Mouse (Mus musculus) cerebellum, postnatal 36 days (tissue): ENCODE measurements around the gene Tmem98.

Source experiments
- DNase-seq, 2 experiments: peaks; one replicate each; pipeline ENCODE4 v3.0.0; 2021 to 2022; ENCODE audit warnings: mixed read lengths in 2 of 2

The Tmem98 gene

GRCm38 (mm10) chr11:80809993-80810821 is at the start of gene Tmem98:
Gene Tmem98 (plus strand): TSS chr11:80810175.
- peak in 1 of 2 experiments; percentile 9 for DNase-seq

GRCm38 (mm10) chr11:80761285-80761974 is 48.5 kb upstream of the Tmem98 start:
- DNase-seq = no peak

- no peak for DNase-seq
These were observed 47.9 kb upstream of the Tmem98 start for GRCm38 (mm10) chr11:80762066-80762465.

DNA sequence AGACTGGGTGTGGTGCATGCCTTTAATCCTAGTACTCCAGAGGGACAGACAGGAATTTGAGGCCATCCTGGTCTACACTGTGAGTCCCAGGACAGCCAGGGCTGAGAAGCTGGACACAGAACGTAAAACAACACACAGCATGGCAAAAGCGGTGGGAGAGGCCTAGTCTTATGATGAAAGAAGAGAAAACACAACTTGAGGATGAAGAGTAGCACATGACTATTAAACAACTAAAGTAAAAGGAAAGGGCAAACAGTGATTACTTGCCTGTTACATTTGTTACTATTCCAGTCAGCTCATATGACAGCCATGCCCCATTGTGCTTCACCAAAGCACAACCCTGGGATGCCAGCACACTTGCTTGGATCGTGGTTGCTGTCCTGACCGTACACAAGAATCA is 43.9 kb upstream of the Tmem98 start:
- no peak for DNase-seq

DNA sequence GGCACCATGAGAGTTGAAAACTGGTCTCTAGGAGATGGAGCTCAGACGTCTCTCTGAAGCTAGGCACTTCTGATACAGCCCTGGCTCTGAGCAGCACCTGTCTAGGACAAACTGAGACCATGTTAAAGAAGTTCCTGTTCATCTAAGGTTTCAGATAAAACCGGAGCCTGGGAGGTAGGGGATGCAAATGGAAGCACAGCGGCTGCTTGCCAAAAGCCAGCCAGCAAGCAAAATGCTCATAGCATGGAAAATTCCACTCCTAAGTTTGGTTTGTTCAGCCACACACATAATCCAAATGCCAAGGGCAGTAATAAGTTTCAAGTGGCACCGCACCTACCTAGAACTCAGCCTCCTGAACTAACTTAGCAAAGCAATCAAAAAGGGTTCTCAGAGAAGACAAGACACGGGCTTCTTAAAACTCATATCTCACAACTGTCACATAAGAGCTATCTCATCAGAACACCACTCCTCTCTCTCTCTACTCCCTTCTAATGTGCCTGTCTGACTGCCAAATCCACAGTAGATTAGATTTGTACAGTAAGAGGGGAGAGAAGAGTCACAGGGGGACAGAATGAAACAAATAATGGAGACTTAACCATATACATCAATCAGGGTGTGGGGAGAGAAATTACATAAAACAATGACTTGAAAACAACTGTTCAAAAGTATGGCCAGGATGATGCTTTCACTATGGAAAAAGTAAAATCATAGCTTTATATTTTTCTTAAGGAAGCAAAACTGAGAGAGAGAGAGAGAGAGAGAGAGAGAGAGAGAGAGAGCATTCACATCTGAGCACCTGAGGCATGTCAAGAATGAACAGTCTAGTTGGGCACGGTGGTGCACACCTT is 43.3 kb upstream of the Tmem98 start:
- no peak for DNase-seq

DNA sequence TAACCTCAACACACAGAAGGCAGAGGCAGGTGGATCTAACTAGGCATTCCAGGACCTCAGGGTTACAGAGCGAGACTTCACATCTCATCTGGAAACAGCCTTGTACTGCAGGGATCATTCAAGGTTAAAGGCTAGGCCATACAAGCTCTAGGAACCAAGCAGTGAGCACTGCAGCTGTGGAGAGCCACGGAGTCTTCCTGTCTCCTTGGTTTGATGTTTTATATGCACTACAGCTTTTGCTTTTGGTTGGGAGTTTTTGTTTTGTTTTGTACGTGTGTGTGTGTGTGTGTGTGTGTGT is 42.7 kb upstream of the Tmem98 start:
- DNase-seq = no peak

- no peak for DNase-seq
These were observed 38.8 kb upstream of the Tmem98 start for GRCm38 (mm10) chr11:80771186-80771585.

- no peak for DNase-seq
These were observed 38.3 kb upstream of the Tmem98 start for GRCm38 (mm10) chr11:80771596-80772250.

GRCm38 (mm10) chr11:80772595-80773210 is 37.3 kb upstream of the Tmem98 start:
- no peak for DNase-seq

DNA sequence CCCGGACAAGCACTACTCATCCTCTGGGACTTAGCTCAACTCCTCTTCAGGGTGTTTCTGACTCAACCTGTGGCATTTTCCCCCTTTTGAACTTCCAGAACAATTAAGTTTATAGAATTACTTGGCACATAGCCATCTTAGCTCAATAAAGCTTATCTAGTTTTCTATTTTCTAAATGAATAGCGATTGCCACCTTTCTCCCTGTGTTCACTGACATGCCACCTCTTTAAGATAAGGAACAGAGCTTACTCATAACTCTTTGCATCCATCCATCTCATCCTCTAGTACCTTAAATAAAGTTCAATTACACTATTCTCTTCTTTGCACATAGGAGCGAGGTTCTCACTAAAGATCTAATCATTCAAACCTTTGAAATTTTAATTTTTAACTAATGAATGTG is 34.4 kb upstream of the Tmem98 start:
- no peak for DNase-seq

- DNase-seq = no peak
These were observed 32.3 kb upstream of the Tmem98 start for GRCm38 (mm10) chr11:80777708-80778107.

DNA sequence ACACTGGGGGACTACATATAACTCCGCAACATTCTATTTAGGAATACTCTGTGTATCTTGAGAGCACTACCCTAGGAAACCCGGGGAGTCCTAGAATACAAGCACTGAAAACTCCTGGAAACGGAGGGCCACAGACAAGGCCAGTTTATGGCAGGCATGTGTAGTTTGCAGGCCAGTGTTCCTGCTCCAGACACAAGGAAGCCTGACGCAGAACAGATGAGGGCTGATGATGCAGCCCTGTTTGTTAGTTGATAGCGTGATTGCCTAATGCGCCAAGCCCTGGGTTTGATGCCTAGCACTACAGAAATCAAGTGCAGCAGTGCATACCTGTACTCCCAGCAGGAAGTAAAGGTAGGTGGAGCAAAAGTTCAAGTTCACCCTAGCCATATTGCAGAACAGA is 31.8 kb upstream of the Tmem98 start:
- no peak for DNase-seq

GRCm38 (mm10) chr11:80778916-80779526 is 31.0 kb upstream of the Tmem98 start:
- DNase-seq = peak in 1 of 2 experiments; percentile 2

GRCm38 (mm10) chr11:80779527-80780344 is 30.2 kb upstream of the Tmem98 start, which contains the start of gene Myo1d:
Gene Myo1d (minus strand): TSS chr11:80780025.
- peak; percentile 85 to 91 for DNase-seq

DNA sequence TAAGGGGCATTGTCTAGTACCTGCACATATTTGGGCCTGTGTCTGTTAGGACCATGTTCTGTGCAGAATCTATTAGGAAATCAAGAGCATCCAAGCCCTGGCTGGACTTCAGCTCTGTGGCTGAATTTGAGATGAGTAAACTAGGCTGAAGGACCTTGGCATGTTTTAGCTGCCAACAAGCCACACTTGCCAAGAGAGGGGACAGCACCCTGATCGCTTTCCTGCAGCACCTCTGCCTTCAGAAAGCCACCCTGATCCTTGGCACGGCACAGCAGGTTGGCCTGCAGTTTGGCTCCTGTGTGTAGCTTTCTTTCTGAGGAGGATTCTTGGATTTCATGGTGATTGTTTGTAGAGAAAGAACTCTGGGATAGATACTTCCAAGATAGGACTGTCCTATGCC is 28.4 kb upstream of the Tmem98 start:
- no peak for DNase-seq

- no peak for DNase-seq
These were observed 26.5 kb upstream of the Tmem98 start for GRCm38 (mm10) chr11:80783460-80783859.

GRCm38 (mm10) chr11:80784294-80784743 is 25.7 kb upstream of the Tmem98 start:
- DNase-seq = no peak

DNA sequence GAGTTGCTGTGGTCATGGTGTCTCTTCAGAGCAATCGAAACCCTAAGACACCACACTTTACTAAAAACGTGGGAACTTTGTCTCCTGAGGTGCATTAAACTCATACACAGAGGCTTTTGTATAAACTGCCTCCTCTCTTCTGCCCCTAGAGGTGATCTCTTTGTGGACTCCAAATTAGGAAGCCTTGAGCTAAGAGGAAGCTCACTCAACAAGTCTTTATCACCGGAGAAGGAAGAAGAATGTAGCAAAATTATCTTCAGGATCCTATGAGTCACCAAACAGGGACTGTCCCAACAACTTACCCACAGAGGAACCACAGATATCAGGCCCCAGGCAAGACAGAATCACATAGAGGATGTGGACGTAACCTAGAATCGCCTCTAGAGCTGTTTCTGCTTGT is 24.3 kb upstream of the Tmem98 start:
- no peak for DNase-seq

DNA sequence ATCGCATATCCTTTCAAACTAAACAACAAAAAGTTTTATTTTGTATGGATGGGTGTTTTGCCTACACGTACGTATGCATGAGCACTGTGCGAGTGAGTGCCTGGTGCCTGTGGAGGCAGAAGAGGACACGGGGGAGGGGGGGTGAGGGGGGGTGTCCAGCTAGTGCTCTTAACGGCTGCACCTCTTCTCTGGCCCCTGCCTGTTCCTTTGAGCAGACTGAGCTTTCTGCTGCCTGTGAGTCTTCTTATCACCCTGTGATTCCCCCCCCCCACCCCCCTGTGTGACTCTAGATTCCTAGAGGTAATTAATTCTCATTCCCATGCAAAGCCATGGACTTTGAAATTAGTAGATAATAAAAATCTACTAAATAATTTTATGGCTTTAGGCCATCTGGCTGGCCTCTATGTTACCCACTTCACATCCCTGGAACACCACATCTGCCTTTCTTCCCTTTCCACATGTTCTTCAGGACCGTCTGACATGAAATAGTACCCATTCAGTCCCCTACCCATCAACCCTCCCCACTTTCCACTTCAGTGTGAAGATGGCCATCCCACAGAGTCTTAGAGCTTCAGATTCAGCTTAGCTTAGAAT is 20.2 kb upstream of the Tmem98 start:
- DNase-seq = no peak

DNA sequence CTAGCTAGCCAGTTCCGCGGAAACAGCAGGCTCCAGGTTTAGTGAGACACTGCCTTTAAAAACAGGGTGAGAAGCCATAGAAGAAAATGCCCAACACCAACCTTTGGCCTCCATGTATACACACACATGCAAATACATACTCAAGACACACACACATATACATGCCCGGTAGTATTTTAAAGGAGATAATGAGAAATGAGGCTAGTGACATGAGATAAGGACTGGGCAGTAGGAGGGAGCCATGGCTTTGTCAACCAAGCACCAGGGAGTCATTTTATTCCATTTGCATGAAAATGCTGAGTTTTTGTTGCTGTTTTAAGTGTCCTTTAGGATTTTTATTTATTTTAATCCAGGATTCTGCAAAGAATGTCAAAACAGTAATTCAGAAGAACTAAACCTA is 19.6 kb upstream of the Tmem98 start:
- no peak for DNase-seq
